Mouse (Mus musculus): Measurements from ENCODE around the gene Grid2.

Gene Grid2

DNA sequence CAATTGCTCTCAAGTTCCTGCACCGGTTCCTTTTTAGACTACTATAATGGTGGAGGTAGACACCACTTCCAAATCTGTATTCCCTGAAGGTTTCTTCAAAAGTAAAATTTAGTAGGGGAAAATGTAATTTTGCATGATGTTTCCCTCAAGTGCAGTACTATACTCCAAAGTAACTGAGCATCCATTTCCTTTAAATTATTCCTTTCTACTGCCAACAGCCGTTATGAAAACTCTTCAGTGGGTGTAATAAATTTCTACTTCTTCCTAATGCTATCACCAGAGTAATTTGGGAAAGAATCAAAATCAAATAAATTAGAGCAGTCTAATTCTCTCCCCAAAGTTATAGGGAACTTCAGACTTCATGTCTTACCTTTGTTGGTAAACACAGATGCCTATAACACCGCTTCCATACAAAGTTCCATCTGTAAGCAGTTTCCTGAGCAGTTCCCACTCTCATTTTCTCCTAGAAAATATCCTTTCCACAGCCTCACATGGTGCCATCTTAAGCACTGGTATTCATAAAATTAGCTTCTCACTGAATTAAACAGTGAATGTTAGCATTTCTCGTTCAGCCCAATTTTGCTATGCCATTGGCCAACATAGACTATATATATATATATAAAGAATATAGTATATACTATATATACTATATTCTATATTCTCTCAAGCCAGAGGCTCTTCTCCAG is 1142.9 kb downstream of the Grid2 start:
- DNase-seq, result no peak

DNA sequence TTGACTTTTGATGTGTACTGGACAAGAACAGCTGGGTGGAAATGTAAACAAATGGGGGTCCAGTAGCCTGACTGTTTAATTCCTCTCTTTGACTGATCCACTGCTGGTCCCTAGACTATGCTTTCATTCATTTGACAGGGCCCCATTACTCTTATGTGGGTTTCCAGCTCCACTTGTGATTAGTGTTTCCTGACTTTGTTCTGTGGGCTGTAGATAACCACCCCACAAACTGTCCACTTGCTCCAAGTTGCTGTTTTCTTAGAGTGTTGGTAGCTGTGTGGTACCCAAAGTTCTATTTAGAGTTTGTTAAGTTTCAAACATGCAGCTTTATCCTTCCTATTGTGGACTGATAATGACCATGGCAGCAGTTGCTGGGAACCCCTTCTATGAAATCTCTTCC is 1172.0 kb downstream of the Grid2 start:
- DNase-seq, result no peak

DNA sequence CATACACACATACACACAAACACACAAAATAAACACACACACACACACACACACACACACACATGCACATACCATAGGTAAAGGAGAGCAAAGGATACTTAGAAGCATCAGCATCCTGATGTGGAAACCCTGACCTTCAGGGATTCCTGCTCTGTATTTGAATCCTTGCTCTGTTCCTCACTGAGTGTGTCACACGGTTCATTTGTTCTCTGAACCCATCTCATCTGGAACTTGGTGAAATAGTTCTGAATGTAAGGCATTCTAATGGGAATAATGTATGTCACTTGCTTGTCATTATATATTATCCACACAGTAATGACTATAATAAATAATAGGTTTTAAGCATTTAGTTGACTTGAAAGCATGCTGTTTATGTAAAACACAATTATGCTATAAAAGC is 1173.2 kb downstream of the Grid2 start:
- no peak for DNase-seq

DNA sequence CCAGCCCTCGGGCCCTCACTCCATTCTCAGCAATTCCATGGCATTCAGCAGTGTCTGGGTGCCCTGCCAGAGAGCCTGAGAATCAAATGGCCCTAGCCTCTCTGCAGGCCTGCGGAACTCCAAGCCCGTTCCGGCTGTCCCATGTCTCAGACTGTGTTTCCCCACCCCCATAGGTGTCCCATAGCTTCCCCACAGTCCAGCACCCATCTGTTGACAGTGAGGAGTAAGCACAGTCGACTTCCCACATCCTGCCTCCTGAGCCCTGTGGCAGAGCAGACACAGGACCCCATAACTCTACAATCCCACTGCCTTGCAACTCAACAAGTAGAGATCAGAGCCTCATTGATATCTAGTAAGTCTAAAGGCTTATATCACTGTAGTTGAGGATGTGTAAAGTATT is 1192.5 kb downstream of the Grid2 start:
- no peak for DNase-seq

DNA sequence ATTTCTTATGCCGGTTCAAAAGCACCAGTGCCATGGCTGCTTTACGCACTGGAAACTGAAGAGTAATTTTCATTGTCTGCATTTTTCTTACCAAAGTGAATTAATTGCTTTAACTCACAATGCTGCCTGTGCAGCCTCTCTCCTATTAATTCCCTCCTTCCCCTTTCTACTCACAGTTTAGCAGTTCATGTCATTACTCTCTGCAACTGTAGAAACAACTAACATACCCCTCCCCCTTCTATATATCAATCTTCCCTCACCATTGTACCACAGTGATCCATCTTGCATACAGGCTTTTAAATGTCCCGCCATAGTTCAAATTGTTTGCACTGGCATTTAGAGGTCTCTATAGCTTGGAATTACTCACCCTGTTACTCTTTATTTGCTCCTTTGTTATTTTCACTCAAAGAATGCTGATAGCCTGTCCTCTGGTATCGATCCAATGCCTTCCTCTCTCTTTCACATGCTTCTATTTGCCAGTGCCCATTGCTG is 1193.2 kb downstream of the Grid2 start:
- no peak for DNase-seq

DNA sequence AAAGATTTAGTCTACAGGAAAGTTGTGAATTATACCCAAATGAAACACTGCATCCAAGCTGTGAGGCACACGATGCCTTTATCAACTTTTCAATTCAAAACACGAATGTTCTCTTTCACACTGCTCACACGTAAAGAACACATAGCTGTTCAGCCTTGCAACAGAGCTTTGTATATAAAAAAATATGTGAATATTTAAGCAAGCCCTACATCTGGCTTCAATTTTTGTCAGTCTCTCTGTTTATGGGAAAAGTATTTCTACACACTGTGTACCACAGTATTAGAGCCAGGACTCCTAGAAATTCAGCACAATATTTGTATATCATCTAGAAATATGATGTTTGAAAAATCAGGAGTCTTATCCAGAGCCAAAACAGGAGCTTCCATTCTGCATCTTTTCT is 1195.1 kb downstream of the Grid2 start:
- DNase-seq, result no peak

DNA sequence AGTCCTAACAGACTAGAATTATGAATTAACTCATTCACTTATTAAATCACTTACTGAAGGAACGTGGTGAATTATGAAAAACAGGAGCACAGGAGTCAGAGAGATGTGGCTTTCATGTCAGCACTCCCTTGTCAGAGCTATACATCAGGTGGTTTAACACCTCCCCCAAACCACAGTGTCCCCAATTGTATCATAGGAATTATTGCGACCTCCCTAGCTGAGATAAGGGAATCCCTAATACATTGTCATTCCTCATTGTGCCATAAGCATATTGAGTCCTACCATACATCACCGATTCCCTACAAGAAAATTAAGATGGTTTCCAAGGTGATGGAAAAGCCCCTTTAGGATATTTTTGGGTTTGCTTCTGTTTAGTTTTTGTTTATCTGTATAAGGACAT is 1224.2 kb downstream of the Grid2 start:
- DNase-seq, result no peak

DNA sequence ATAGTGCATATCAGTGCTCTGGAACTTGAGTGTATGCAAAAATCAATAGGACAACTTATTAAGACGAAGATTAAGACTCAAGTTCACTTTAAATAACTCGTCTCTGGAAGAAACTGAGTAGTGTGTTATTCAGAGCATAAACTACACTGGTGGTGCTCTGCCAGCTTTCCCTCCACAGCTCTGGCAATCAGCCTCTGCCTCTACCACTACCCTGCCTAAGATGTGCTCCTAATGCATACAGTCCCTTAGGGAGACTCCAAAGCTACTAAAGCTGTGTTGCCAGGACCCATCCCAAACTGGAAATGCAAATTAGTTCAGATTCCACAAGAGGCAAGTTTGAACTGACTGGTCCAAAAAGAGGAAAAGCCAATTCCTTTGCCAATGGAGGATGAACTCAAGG is 1224.9 kb downstream of the Grid2 start:
- no peak for DNase-seq

DNA sequence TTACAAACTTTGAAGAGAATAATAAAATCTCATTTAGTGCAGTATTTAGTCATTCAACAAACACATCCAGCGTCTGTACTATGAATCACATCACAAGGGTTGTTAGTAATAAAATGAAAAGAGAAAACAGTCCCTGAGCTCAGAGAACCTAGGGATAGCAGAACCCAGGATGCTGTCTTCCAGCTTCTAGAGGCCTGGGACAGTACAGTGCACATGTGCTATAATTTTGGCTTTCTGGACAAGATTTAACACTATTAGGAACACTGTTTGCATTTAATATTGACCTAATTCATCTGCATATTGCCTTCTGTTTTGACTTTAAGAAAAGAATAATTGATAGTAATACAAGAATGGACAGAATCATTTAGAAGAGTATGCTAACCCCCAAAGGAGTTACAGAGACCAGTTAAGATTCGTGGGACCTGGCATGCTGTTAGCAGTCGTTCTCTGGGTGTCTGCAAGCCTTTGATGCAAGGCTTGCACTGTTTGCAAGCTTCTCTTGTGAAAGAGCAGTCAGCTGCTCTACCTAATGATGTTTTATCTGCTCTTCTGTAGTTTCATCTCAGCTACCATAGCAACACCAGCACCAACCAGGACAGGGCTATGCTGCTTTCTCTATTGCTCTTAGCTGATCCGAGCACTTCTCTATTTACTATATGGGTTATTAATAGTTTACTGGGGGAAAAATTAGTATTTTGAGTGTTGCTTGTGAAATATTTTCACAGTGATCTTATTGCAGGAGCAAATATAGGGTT is 1234.8 kb downstream of the Grid2 start:
- DNase-seq, result no peak

DNA sequence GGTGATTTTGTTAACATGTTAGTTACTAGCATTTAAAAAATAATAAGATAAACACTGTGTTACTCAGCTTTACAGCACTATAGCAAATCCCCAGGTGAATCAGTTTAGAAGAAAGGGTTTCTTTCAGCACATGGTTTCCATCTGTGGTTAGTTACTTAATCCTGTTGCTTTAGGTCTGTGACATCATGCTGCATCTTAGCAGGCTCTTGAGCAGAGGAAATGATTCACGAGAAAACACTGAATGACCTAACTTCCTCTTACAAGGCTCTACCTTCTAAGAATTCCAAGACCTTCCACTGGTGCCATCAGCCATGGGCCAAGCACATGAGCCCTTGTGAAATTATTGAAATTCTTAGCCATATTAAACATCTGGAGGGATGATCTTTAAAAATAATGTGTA is 1248.7 kb downstream of the Grid2 start:
- DNase-seq, result no peak

DNA sequence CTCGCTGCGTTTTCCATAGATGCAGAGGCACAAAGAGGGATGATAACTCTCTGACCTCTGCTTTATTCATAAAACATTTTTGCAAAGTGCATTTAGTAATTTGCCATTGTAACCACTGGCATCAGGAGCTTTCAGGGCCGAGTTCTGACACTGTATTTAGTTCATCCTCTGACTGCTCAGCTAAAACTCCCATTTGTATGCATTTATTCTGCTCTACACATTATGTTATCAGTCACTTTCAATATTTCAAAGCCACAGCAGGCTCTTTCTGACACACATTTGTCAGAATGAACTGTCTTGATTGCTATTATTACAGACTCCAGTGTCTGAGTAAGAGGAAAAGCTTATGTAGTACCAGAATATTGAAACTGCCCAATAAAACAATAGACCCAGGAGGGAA is 1286.5 kb downstream of the Grid2 start:
- DNase-seq, result no peak

DNA sequence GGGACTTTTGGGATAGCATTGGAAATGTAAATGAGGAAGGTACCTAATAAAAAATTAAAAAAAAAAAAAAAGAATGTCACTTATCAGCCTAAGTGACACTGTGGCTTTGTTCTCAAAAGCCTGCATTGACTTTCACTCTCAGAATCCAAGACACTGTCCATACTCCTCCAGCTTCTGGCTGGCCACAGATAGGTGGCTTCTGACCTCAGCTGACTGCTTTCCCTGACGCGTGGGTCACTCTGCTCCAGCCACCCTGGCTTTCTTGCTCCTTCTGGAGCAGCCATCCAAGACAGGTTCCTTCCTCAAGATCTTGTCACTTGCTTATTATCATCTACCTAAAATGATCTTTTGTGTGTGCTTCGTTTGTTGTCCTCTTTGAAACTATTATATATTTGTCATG is 1298.0 kb downstream of the Grid2 start:
- no peak for DNase-seq

DNA sequence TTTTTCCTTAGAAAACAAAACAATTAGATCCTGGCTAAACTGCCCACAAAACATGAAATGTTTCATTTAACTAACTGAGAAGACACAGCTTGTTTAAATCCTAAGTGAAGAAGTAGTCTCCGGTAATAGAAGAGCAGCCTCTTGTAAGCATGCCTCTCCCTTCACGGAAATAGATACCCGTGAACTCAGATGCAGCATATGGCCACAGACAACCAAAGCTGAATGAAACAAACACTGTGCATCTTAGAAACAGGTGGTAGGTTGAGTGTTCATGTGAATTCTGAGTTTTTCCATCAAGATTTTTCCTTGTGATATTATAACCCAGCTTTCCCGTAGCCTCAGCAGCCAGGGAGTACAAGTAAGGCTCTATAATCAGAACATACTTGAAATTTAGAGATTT is 1299.5 kb downstream of the Grid2 start:
- DNase-seq, result no peak

DNA sequence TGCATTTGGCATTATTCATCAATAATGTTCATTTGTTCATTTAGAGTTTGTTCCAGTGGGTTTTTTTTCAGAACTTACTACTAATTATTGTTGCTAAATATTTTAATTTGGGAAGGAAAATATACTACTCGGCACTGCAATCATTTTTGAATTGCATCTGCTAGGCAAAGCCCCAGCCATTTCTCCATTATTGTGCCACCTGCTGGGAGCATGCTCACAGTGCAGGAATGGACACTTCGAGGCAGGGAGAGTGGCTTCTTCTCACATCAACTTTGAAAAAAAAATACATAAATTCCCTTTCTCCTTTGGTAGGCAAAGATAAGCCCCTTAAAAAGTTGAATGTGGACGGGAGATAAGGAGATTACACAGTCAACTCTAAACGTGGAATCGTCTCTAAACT is 1312.9 kb downstream of the Grid2 start:
- DNase-seq, result no peak

DNA sequence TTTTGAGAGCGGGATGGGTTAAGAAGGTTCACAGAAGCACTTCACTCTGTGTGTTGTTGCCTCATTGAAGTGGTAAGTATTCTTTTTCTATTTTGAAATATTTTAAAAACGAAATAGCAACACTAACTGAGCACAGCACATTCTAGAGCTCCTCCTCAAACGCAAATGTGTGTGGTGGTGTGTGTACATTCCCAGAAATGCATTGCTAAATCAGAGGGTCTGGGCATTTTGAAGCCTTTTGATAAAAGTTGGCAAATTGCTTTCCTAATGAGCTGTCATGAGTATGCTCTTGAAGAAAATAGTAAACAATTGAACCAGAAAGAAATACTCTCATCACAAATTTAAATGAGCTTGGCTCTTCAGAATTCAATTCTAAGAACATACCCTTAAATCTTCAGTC is 1325.7 kb downstream of the Grid2 start:
- DNase-seq, result no peak

DNA sequence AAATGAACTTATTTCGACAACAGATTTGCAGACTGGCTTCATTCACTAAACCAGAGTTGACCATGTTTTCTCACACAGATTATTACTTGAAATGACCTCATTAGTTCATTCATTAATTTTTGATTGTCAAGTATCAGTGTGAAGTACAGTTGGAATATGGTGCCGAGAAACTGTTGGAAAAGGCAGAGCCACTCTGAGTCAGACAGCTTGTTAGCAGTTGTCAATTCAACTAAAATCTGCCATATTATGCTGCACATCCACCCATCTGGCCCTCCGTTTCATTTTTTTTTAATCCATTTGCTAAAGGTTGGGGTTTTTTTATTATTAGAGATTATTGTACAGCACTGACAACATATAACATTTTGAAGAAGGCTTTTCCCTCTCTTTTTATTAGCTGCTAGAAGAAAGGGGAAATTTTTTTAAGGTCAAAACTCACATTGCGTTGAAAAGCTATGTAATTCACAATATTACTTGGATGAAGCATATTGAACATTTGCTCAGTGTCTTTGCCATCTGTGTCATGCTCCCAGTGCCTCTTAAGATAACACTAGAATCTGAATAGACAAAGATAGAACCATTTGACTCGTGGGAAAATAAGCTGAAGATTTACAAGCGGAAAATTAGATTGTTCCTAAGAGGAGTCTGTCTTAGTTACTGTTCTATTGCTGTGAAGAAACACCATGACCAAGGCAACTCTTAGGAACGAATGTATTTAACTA is 1333.0 kb downstream of the Grid2 start:
- DNase-seq, result no peak

DNA sequence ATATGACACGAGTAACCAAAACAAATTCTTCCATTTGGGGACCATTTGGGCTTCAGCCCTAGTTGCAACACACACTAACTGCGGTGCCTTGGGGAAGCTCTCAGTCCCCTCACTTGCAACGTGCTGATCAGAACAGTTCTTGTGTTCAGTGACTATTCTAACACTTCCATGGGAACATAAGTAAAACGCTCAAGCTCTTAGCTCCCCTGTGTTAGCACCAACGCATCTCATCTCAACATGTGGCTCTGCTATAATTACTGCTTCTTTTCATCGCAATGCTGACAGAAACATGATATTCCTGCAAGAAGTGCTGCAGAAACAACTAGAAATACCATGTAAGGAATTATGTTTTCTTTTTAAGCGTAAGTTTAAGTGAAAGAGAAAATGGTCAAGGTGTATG is 1340.6 kb downstream of the Grid2 start:
- no peak for DNase-seq

DNA sequence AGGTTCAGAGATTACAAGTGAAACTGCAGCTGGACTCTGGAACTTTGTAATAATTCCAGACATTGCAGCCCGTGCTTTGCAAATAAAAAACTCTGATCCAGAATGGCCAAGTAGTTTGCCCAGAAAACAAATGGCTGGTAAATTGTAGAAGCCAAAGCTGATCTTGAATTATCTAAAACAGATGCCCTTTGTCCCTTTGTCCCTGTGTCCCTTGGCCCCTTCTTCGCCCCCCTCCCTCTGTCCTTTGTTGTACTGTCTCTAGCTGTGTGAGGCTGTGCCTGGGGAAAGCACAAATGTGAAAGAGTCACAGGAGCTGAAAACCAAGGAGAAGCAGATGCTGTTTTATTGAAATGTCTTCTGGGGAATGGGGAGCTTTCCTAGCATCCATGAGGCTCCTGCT is 1341.2 kb downstream of the Grid2 start:
- DNase-seq, result no peak

DNA sequence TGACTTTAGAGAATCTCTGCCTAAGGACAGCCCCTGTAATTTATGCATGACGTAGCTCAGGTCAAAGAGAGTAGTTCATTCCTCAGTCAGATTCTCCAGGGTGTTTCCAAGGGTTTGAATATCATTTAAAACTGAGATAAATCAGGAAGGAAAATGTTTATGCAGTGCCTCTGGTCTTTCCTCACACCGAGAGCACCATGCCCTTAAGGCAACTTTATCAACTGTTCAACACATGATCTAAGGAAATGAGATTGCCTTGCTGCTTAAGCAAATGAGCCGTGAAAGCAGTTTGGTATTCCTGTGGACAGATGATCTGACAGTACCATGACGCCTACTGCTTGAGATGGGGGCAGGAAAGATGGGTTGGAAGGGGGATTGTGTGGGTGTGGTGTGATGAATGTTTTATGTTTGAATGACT is 1342.5 kb downstream of the Grid2 start:
- DNase-seq, result no peak

DNA sequence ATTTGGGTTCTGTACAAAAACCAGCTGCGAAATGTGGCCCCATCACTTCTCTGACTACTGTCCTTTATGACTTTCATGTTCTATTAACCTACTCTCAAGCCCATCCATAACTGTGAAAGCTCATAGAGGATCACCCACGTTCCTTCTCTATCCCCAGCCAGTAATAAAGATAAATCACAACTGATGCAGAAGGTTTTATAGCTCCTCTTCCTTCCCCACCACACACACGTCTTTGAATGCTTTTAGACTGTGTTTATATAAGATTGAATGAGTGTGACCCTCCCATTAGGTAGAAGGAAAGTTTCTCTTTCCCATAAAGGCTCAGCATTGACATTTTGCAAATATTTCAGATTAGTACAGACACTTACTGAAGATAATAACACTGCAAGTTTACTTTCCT is 1350.1 kb downstream of the Grid2 start:
- DNase-seq, result no peak

DNA sequence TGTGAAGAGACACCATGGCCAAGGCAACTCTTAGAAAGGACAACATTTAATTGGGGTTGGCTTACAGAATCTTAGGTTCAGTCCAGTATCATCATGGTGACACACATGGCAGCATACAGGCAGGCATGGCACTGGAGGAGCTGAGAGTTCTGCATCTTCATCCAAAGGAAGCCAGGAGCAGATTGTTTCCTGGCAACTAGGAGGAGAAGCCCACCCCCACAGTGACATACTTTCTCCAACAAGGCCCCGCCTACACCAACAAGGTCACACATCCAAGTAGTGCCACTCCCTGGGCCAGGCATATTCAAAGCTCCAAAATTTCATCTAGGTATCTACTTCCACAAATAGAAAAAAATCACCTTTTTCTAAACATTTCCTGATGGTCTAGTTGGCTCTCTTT is 1351.4 kb downstream of the Grid2 start:
- no peak for DNase-seq

DNA sequence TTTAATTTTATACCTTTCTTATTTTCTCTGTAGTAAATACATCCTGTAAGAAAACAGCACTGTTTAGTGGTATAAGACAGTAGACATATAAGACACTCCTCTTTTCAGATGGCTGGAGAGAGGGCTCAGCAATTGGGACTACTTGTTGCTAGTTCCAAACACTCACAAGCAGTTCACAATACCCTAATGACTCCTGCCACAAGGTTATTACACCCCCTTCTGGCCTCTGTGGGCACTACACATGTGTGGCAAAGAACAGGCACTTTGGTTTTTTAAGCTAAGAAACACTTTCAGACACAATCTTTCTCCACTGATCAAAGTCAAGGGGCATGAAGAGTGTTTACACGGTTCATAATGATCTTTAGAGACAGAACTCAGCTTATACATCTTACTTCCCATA is 1352.3 kb downstream of the Grid2 start:
- no peak for DNase-seq

DNA sequence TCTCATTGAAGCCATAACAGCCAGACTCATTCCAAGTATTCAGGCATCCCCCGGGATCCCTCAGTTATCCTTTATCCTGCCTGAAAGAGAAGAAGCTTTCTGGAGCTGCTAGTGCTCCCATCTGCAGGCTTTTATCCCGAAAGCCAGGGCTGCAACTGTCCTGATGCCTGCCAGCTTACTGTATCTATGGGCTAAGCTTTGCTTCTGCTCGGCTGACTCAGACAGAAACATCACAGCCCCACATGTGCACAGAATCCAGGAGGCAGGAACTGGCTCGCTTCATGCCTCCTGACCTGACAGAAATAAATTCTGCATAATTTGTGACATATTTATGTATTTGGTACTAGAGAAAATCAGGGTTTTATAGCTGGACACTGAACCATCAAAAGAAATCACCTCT is 1361.2 kb downstream of the Grid2 start:
- DNase-seq, result no peak

Measured in spleen, adult 18-20 months (tissue).